Mouse (Mus musculus) T-helper 1 cell (primary cell): ENCODE results near the gene Pcnx.
"Not testable (repeated sequence)": the region's sequence is repeated elsewhere in the genome, so short reads cannot be mapped to it uniquely, and the experiment has no call there.

Source experiments
- in situ Hi-C: fragments of 300-600 bp; cut with MboI, MseI; formaldehyde crosslinking; loops from one replicate; pipeline ENCODE4 v1.15.1; 2025; ENCODE audit warnings: high pct_unique_total_duplicates

Gene Pcnx

DNA sequence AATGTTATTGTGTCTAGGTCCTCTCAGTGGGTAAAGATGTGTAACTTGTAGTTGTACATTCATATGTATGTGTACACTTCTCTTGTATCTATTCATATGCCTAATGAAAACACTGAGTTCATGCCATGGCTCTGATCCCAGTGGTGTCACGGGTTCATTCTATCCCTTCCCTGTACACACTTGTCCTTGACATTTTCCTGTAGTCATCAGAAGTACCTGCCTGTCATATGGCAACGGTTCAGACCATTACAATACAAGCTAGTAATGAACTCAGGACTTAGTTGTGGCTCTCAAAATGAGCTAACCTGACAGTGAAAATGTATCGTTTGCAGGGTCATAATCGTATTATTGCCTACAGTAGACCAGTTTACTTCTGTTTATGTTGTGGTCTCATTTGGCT lies 98.5 kb downstream of the Pcnx start:
- in situ Hi-C loops, result no loop called here

DNA sequence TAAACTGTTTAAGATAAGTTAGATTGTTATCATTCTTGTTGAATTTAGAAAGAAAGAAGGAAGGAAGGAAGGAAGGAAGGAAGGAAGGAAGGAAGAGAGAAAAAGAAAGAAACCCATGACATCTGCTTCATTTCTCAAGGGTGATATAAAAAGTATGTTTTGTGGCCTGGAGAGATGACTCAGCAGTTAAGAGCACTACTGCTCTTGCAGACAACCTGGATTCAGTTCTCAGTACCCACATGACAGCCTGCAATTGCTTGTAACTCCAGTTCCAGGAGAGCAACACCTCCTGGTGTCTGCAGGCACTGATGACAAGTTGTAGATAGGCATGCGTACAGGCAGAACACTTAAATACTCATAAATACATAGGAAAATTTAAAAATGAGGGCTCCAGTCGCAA lies 105.6 kb downstream of the Pcnx start:
- in situ Hi-C loops, result loop anchor here (10.0 kb wide), 1 partner anchor 1701 kb away; the partner anchor contains the start of gene Actn1

DNA sequence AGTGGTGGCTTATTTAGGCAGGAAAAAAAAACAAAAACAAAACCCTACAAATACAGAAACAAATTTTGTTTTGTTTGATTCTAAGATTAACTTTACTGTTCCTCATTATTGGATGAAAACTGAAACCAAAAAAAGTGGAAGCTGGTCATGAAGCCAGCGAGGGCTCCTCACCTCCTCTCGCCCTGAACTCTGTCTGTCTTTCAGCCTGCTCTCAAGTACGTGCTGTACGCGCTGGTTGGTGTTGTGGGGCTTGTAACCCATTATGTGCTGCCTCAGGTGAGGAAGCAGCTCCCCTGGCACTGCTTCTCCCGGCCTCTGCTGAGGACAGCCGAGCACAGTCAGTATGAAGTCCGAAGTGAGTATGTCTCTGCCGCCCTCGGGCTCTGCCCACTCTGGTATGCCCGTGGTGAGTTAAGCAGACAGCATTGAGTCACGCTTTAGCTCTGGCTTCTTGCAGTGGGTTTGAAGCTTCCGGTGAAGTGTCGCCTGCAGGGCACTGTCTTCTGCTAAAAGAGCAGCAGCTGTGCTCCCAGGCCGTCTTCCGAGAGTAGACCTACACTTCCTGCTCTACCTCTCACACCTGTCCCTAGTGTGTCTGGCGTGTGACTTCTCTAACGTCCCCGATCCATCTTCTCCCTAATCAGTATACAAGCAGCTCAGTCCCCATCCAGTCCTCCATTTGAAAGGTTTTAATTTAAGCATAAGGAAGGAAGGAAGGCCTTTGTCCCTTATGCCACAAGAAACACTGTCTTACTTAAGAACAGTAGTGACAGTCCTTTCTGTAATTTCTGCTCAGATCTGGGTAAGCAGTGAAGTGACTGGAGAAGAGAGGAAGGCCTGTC lies 111.4 kb downstream of the Pcnx start:
- in situ Hi-C loops, result loop anchor here (5.0 kb wide), 1 partner anchor 179 kb away; no protein-coding TSS in a partner anchor

DNA sequence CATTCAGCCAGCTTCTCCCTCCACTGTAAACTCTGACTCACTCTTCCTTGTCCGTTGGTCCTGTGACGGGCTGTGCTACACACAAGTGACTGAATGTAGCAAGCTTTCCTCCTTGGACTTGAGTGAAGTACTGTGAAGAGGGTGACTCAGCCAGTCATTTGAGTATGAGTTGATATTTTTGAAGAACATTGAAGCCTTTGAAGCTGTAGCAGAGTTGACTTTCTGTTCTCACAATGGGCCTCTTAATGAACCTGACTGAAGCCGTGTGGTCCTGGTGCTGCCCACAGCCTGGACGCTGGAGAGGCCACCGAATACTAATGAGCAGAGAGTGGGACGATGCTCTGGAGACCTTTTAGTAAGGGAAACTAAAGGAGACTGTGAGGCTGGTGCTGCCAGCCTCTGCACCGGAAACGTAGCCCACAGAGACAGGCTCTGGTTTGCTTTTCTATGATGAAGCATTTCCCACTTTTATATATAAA lies 112.1 kb downstream of the Pcnx start:
- in situ Hi-C loops, result loop anchor here (5.0 kb wide), 1 partner anchor 180 kb away; no protein-coding TSS in a partner anchor

DNA sequence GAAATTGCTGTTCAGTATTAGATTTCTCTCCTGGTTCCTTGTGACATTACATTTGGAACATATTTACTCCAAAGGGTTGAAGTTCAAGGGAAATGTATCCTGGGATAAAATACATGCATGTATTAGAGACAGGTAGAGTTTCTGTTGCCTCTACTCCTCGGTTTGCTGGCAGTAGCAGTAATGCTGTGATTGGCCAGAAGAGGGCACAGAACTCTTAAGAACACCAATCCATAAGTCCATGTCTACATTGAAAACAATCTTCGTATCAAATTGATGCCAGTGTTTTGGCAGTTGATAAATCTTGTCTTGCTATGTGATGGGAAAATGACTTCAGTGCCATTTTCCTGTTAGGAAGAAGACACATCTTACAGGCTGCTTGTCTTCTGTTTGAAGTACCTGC lies 115.0 kb downstream of the Pcnx start:
- in situ Hi-C loops, result loop anchor here (5.0 kb wide), 1 partner anchor 183 kb away; no protein-coding TSS in a partner anchor

DNA sequence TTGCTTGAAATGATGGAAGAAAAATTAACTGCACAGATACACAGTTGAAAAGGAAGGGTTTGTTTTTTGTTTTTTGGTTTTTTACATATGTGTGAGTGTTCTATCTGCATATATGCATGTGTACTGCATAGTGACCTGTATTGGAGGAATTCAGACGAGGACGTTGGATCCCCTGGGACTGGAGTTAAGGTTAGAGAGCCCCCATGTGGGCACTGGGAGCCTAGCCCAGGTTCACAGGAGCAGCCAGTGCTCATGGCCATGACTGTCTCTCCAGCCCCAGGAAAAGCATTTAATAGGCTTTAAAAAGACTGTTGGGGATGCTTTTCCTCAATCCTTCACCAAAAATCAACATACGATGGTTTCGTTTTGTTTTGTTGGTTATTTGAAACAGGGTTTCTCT lies 117.5 kb downstream of the Pcnx start:
- in situ Hi-C loops, result no loop called here

DNA sequence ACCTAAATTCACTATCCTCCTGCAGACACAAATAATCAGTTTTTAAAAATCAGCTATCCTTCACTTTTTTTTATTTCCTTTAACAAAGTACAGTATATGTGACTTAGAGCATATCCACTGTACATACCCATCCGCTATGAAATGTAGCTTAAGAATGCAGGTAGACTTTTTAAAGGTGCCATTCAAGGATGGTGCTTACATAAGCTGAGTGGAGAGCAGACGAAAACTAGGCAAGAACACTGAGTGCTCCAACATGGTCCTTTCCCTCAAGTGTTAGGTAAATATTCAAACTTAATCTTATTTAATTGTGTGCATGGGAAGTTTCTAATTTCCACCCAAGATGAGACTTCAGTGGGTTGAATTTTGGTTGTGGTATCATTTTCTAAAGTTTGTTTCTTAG lies 119.5 kb downstream of the Pcnx start:
- in situ Hi-C loops, result no loop called here

DNA sequence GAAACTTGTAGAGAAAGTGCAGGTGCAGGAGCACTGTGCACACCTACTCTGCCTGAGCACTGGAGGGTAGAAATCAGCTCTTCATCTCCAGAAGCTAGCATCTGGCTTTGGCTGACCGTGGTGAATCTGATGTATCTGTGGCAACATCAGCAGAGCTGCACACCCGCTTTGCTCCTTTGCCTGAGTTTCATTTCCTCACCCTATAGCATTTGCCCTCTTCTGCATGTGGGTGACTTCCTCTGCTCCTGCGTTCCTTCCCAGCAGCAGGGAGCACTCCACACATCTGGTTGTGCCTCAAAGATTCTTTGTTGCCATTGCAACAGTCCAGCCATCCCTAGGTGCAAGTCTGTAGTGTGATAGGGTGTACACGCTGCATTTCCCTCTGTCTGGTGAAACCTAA lies 132.3 kb downstream of the Pcnx start:
- in situ Hi-C loops, result loop anchor here (5.0 kb wide), 1 partner anchor 50 kb away; no protein-coding TSS in a partner anchor

DNA sequence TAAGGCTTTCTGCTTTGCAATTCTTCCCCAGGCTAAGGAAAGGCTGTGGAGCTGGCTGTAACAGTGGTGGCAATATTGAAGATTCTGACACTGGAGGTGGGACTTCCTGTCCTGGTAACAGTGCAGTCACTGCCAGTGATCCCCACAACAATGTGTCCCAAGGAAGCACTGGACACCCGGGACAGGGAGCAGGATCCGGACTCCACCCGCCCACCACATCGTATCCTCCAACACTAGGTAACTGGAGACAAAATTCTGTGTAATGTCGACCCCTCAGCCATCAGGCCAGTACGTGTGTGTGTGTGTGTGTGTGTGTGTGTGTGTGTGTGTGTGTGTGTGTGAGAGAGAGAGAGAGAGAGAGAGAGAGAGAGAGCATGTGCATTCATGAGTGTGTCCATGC lies 133.2 kb downstream of the Pcnx start:
- in situ Hi-C loops, result loop anchor here (5.0 kb wide), 1 partner anchor 49 kb away; no protein-coding TSS in a partner anchor

DNA sequence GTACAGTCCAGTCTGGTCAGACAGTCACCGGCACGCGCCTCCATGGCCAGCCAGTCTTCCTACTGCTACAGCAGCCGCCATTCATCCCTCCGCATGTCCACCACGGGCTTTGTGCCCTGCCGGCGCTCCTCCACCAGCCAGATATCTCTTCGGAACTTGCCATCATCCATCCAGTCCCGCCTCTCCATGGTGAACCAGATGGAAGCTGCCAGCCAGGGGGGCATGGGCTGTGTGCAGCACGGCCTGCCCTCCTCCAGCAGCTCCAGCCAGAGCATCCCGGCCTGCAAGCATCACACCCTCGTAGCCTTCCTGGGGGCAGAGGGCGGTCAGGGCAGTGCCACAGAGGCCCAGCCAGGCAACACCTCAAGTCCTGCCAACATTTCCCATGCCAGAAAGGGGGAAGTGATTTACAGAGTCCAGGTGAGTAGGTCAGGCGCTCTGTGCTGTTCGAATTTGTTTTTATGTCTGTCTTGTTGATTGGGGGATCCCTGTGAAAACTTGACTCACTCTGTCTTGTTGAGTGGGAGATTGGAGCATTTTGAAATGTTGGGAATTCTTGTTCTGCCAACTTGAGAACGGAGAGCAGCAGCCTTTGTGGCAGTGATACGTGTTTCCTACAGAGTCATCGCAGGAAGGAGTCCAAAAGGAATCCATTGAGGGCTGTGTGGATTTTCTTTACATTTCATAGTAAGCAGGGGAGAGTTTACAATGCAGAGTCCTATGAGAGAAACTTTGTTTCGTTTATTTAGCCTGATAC lies 135.3 kb downstream of the Pcnx start:
- in situ Hi-C loops, result loop anchor here (5.0 kb wide), 1 partner anchor 47 kb away; no protein-coding TSS in a partner anchor

DNA sequence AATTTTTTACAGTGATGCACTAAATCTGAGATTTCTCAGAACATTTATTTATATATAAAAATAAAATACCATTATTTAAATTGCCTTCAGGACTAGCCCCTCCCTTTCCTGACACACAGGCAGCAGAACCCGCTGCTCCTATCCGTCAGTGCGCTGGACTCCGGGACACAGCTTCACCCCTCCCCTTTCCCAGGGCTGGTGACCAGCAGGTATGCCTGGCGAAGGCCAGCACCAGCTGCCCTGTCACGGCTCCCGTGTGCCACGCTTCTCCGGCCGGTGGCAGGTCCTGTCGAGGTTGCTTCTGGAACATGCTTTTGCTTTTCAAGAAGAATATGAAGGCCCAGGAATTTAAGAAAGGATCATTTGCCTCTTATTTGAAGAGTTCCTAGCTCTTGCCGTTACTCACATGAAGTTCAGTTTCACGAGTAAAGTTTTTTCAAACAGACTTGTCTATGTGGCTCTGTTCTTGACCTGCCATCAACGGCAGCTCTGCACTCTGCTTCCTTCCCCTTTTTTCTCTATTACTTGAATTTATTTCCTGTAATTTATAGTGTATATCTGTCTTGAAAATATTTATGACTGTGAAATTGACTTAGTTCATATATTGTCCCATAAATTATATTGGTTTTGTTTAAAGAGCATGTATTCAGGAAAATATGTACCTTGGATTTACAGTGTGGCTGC lies 137.0 kb downstream of the Pcnx start:
- in situ Hi-C loops, result no loop called here

DNA sequence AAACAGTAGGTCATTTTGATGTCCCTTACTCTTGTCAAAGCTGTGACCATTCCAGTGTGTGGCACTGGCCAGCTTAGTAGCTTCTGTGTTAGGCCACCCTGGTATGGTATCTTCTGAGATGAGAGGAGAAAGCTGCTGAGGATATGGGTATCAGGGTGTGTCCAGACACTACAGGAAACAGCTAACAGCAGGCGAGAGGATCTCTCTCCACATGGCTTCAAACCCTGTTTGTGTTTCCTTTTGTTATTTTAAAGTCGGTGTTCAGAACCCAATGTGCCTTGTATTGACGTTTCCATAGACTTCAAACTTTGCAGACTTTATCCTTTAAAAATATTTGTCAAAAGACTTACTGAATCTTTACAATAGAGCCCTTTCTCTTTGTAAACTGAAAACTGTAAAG lies 137.7 kb downstream of the Pcnx start:
- in situ Hi-C loops, result no loop called here

DNA sequence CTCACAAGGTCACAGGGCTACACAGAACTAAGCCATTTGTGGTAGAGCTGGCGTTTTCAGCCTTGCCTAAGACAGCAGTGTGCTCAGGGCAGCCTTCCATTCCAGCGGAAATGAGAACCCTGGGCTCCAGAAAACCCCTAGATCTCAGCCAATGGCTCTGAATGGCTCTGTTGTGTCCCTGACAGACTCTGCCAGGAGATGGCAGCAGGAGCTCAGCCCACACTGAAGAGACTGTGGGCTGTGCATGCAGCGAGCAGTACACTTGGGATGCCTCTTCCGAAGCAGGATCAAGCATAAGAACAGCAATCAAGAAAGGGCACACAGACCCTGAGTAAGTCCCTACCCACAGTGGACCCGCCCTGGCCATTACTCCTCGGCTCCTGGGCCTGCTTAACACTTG lies 142.9 kb downstream of the Pcnx start:
- in situ Hi-C loops, result loop anchor here (25.0 kb wide), 1 partner anchor 460 kb away; no protein-coding TSS in a partner anchor

DNA sequence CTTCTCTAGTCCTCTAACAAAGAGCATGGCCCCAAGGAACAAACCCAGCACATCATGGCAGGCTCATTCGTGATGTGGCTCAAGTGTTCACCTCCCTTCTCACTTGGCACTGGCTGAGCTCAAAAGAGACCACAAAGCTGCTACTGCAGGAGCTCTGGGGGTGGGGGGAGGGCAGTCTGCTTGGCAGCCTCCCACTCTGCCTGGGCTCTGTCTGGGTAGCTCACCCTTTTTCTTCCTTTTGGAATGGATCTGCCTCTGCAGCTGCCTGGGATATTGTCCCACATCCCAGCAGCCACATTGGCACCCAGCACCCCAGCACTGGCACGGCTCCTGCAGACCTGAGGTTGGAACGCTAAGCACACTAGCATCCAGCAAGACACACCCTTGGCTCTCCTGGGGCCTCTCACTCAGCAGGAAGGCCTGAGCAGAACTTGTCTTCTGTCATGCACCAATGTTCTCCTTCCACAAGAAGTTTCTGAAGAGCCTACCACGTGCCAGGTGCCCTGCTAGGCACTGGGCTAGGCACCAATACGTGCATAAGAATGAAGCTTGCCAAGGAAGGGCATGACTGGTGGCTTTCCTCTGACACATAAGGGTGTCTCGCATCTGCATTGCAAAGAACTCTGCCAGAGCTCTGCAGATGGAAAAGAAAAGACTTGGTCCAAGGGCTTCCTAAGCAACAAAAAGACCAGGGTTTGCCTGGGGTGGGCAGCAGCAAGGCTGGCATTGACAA lies 166.2 kb downstream of the Pcnx start:
- in situ Hi-C loops, result loop anchor here (5.0 kb wide), 1 partner anchor 41 kb away; no protein-coding TSS in a partner anchor

DNA sequence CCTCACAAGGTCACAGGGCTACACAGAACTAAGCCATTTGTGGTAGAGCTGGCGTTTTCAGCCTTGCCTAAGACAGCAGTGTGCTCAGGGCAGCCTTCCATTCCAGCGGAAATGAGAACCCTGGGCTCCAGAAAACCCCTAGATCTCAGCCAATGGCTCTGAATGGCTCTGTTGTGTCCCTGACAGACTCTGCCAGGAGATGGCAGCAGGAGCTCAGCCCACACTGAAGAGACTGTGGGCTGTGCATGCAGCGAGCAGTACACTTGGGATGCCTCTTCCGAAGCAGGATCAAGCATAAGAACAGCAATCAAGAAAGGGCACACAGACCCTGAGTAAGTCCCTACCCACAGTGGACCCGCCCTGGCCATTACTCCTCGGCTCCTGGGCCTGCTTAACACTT lies 173.7 kb downstream of the Pcnx start:
- in situ Hi-C loops, result not testable (repeated sequence)

DNA sequence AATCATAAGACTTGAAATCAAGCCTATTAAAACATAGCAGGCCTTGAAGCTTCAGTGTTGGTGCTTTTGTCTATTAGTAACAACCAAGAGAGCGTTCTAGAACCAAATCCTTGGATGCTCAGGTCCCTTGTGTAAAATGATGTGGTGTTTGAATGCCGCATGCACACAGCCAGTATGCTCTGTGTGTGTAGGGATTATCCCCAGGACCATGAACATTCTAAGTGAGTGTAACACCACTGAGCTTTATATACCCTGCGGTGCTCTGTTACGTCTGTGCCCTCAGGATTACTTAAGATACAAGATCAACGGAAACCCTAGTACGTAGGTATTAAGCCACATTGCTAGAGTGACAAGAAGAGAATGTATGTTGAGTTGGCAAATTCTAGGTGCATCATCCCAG lies 174.2 kb downstream of the Pcnx start:
- in situ Hi-C loops, result not testable (repeated sequence)

DNA sequence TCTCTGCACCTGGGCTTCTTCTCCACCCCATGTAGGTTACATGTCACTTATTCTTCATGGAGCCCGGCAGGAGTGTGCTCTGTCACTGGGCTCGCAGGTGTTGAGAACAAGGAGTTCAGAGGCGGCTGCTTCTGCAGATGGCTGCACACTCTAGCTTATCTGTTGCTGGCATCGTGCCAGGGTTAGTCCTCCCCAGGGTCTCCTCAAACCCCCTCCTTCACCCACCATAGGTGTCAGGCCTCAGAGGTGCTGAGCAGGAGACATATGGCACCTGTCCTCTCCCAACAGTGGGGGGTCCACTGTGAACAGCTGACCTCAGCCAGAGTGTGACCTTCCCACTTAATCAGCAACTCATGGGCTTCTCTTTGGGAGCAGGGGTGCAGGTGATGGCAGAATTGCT lies 184.3 kb downstream of the Pcnx start:
- in situ Hi-C loops, result loop anchor here (5.0 kb wide), 1 partner anchor 52 kb away; no protein-coding TSS in a partner anchor
